Mouse (Mus musculus) activated CD4-positive, CD25-positive, alpha-beta regulatory T cell, adult 4 months (primary cell): ENCODE measurements around the gene Spata13. TPM values are rescaled to one million over a fixed set of nuclear protein-coding genes. Genes with fewer than 3 reads are reported as not detected.

ENCODE experiments used
- ATAC-seq: one replicate; pipeline ENCODE4 v1.8.0; 2017
- polyA plus RNA-seq, 2 experiments: library from polyadenylated mRNA; unstranded; fragments of 100-300 nt; shearing (Covaris generic); gene quantifications; one replicate each; pipeline ENCODE4 v1.2.1; 2017

The Spata13 gene
- polyA plus RNA-seq, 2 experiments from 2014 or later: 85.7 to 107 TPM

- no peak for ATAC-seq
Observed at GRCm38 (mm10) chr14:60752892-60753800, 119.3 kb downstream of the Spata13 start.

GRCm38 (mm10) chr14:60753801-60754126 is 120.0 kb downstream of the Spata13 start:
- ATAC-seq: no peak

GRCm38 (mm10) chr14:60754656-60755055 is 120.9 kb downstream of the Spata13 start:
- no peak for ATAC-seq

- no peak for ATAC-seq
Observed at GRCm38 (mm10) chr14:60756271-60756670, 122.5 kb downstream of the Spata13 start.

GRCm38 (mm10) chr14:60757265-60757664 is 123.5 kb downstream of the Spata13 start:
- ATAC-seq: no peak

GRCm38 (mm10) chr14:60757722-60758121 is 123.9 kb downstream of the Spata13 start:
- ATAC-seq: no peak

- no peak for ATAC-seq
Observed at GRCm38 (mm10) chr14:60759097-60759496, 125.3 kb downstream of the Spata13 start.

- ATAC-seq: no peak
Observed at GRCm38 (mm10) chr14:60761801-60762200, 128.0 kb downstream of the Spata13 start.

- ATAC-seq: no peak
Observed at GRCm38 (mm10) chr14:60762754-60763153, 129.0 kb downstream of the Spata13 start.

- no peak for ATAC-seq
Observed at GRCm38 (mm10) chr14:60763746-60764145, 129.9 kb downstream of the Spata13 start.

- no peak for ATAC-seq
Observed at GRCm38 (mm10) chr14:60764526-60764925, 130.7 kb downstream of the Spata13 start.

GRCm38 (mm10) chr14:60765025-60765424 is 131.2 kb downstream of the Spata13 start:
- no peak for ATAC-seq

GRCm38 (mm10) chr14:60767884-60768283 is 134.1 kb downstream of the Spata13 start, which contains the start of gene C1qtnf9:
Gene C1qtnf9 (plus strand): TSS chr14:60768134.
- ATAC-seq: no peak

GRCm38 (mm10) chr14:60769340-60769739 is 135.5 kb downstream of the Spata13 start:
- no peak for ATAC-seq

GRCm38 (mm10) chr14:60770594-60770993 is 136.8 kb downstream of the Spata13 start:
- ATAC-seq: no peak

GRCm38 (mm10) chr14:60771057-60771456 is 137.3 kb downstream of the Spata13 start:
- peak; percentile 82 for ATAC-seq

GRCm38 (mm10) chr14:60773476-60773875 is 139.7 kb downstream of the Spata13 start:
- ATAC-seq: no peak

- ATAC-seq: no peak
Observed at GRCm38 (mm10) chr14:60776521-60776920, 142.7 kb downstream of the Spata13 start.

GRCm38 (mm10) chr14:60777485-60777919 is 143.7 kb downstream of the Spata13 start:
- ATAC-seq: no peak

- no peak for ATAC-seq
Observed at GRCm38 (mm10) chr14:60779198-60779597, 145.4 kb downstream of the Spata13 start.

GRCm38 (mm10) chr14:60782121-60782656 is 148.4 kb downstream of the Spata13 start:
- no peak for ATAC-seq

- no peak for ATAC-seq
Observed at GRCm38 (mm10) chr14:60783196-60783595, 149.4 kb downstream of the Spata13 start.

GRCm38 (mm10) chr14:60784427-60785315 is 150.9 kb downstream of the Spata13 start, which contains the start of gene Mipep:
Gene Mipep (plus strand): TSS chr14:60784573.
- peak; percentile 85 for ATAC-seq
